Mouse (Mus musculus) megakaryocyte, adult 5-6 weeks (primary cell): Measurements from ENCODE around the gene Itgb7. TPM values are rescaled to one million over a fixed set of nuclear protein-coding genes. Genes with fewer than 3 reads are reported as not detected.

ENCODE experiments used
- ATAC-seq: 2 replicates; pipeline ENCODE4 v1.8.0; 2016; ENCODE audit warnings: mild to moderate bottlenecking, inconsistent platforms; ENCODE audit not compliant: poor library complexity, severe bottlenecking
- total RNA-seq, 2 experiments: library from RNA; stranded (forward) in 1 of 2; stranded (reverse) in 1 of 2; fragments of 153-499, 151-499 nt in 1 of 2; fragments of 221-1000, 200-1000 nt in 1 of 2; gene quantifications; 2 replicates each; pipeline versions ENCODE4 v1.2.3 to v1.2.4; 2015 to 2017

The Itgb7 gene
- total RNA-seq, 2 experiments from 2014 or later = 660 to 1,305 TPM

- ATAC-seq = no peak
Observed at GRCm38 (mm10) chr15:102198841-102199240, 32.9 kb downstream of the Itgb7 start.

- ATAC-seq = no peak
Observed at GRCm38 (mm10) chr15:102195373-102195772, 36.4 kb downstream of the Itgb7 start.

- ATAC-seq = peak; percentile 43; the same call in 1 of the 2 replicates
Observed at GRCm38 (mm10) chr15:102194439-102194838, 37.3 kb downstream of the Itgb7 start.

GRCm38 (mm10) chr15:102193652-102194051 lies 38.1 kb downstream of the Itgb7 start:
- ATAC-seq = no peak

GRCm38 (mm10) chr15:102192820-102193386 lies 38.8 kb downstream of the Itgb7 start:
- ATAC-seq = peak; percentile 72

GRCm38 (mm10) chr15:102192271-102192812 lies 39.4 kb downstream of the Itgb7 start:
- peak; percentile 85 for ATAC-seq

- ATAC-seq = no peak
Observed at GRCm38 (mm10) chr15:102191699-102192098, 40.0 kb downstream of the Itgb7 start.

- ATAC-seq = no peak
Observed at GRCm38 (mm10) chr15:102188883-102189282, 42.9 kb downstream of the Itgb7 start.

- no peak for ATAC-seq
Observed at GRCm38 (mm10) chr15:102188096-102188495, 43.6 kb downstream of the Itgb7 start.

GRCm38 (mm10) chr15:102186239-102186638 lies 45.5 kb downstream of the Itgb7 start:
- no peak for ATAC-seq

GRCm38 (mm10) chr15:102183076-102183475 lies 48.7 kb downstream of the Itgb7 start:
- no peak for ATAC-seq

GRCm38 (mm10) chr15:102179924-102180323 lies 51.8 kb downstream of the Itgb7 start:
- ATAC-seq = no peak

- no peak for ATAC-seq
Observed at GRCm38 (mm10) chr15:102179106-102179505, 52.6 kb downstream of the Itgb7 start.

GRCm38 (mm10) chr15:102178279-102178678 lies 53.5 kb downstream of the Itgb7 start:
- peak; percentile 95 for ATAC-seq

- no peak for ATAC-seq
Observed at GRCm38 (mm10) chr15:102177417-102177816, 54.3 kb downstream of the Itgb7 start.

- ATAC-seq = 0 out of 2 replicates have a peak, but pooled peaks have one; percentile 43
Observed at GRCm38 (mm10) chr15:102176571-102177316, 55.0 kb downstream of the Itgb7 start.

GRCm38 (mm10) chr15:102175736-102176319 lies 55.9 kb downstream of the Itgb7 start:
- ATAC-seq = no peak

GRCm38 (mm10) chr15:102173581-102173980 lies 58.2 kb downstream of the Itgb7 start:
- ATAC-seq = no peak

- no peak for ATAC-seq
Observed at GRCm38 (mm10) chr15:102169064-102169463, 62.7 kb downstream of the Itgb7 start.

GRCm38 (mm10) chr15:102167620-102168021 lies 64.1 kb downstream of the Itgb7 start:
- ATAC-seq = no peak
